Mouse (Mus musculus) intestine, embryonic 14.5 days (tissue): Measurements from ENCODE around the gene Tkt. TPM values are rescaled to one million over a fixed set of nuclear protein-coding genes. Genes with fewer than 3 reads are reported as not detected.

ENCODE experiments used
- ATAC-seq: fragments of 200-750 bp; cut with Nextera tagmentation; replicated peaks from 2 replicates; pipeline ENCODE4 v1.8.0; 2017; ENCODE audit warnings: low read depth, moderate number of reproducible peaks, moderate TSS enrichment, moderate library complexity; ENCODE audit not compliant: low FRiP score, low TSS enrichment
- DNase-seq: peaks from one replicate; pipeline ENCODE4 v3.0.0-alpha.2; 2018; ENCODE audit warnings: low spot score
- H3K27ac ChIP-seq: fragments of 300-500 bp; sonication (generic); 2 replicates; pipeline ENCODE4 v1.5.1; 2014; ENCODE audit warnings: low read depth, mild to moderate bottlenecking, control low read depth
- H3K27me3 ChIP-seq: fragments of 300-500 bp; sonication (generic); replicated peaks from 2 replicates; pipeline ENCODE4 v1.6.1; 2014; ENCODE audit warnings: low read length, control low read depth; ENCODE audit not compliant: control insufficient read depth, insufficient read depth
- H3K36me3 ChIP-seq: fragments of 300-500 bp; sonication (generic); 2 replicates; pipeline ENCODE4 v1.6.1; 2014; ENCODE audit warnings: low read length, control low read depth; ENCODE audit not compliant: control insufficient read depth, insufficient read depth
- H3K4me1 ChIP-seq: fragments of 300-500 bp; sonication (generic); replicated peaks from 2 replicates; pipeline ENCODE4 v1.6.1; 2014; ENCODE audit warnings: low read length, control low read depth, mixed read lengths; ENCODE audit not compliant: control insufficient read depth, insufficient read depth
- H3K4me2 ChIP-seq: fragments of 300-500 bp; sonication (generic); 2 replicates; pipeline ENCODE4 v1.6.1; 2014; ENCODE audit warnings: low read length
- H3K4me3 ChIP-seq: fragments of 300-500 bp; sonication (generic); 2 replicates; pipeline ENCODE4 v1.5.1; 2014; ENCODE audit warnings: low read depth, low read length, control low read depth, mixed read lengths
- H3K9ac ChIP-seq: fragments of 300-500 bp; sonication (generic); 2 replicates; pipeline ENCODE4 v1.6.1; 2014; ENCODE audit warnings: mild to moderate bottlenecking, low read length
- H3K9me3 ChIP-seq: fragments of 300-500 bp; sonication (generic); 2 replicates; pipeline ENCODE4 v1.6.1; 2016; ENCODE audit warnings: low read length, control low read depth; ENCODE audit not compliant: control insufficient read depth
- WGBS: fragments of 180-500 bp; shearing (Covaris S2); extraction: QIAGEN DNeasy Blood & Tissue Kit; methylation state at CpG from one replicate; pipeline ENCODE4 v1.1.7; 2014; 5-methylcytosine and 5-hydroxymethylcytosine counted together
- polyA plus RNA-seq: library from polyadenylated mRNA; unstranded; fragments of >200 nt; fragmentation: Nextera tagmentation; extraction: Ambion mirVana; gene quantifications from 2 replicates; pipeline ENCODE4 v1.2.1, GENCODE M21; 2014

Tkt gene
- polyA plus RNA-seq, 1 experiment from 2014 or later, result 134 TPM

- Histone ChIP-seq H3K4me2 (no peak overlapping the region), H3K4me1 (peaks cover 21% of the 10 kb centered on the region), H3K27me3 (no peaks in the 10 kb centered on the region), H3K9me3 (no peaks in the 10 kb centered on the region), H3K36me3 (no peaks in the 10 kb centered on the region), H3K27ac (no peak overlapping the region), H3K4me3 (no peak overlapping the region), H3K9ac (no peak overlapping the region)
- WGBS, result 69% methylated on average over 2 of the region's 2 CpGs
- ATAC-seq (no peak), DNase-seq (no peak)
Measured at GRCm38 (mm10) chr14:30584077-30584476, 35.9 kb downstream of the Tkt start.

- no peak for DNase-seq
Measured at GRCm38 (mm10) chr14:30584497-30585251, 36.5 kb downstream of the Tkt start.

GRCm38 (mm10) chr14:30585323-30585722 is 37.2 kb downstream of the Tkt start:
- no peak for DNase-seq

More at GRCm38 (mm10) chr14:30584497-30585251, 36.5 kb downstream of the Tkt start:
- no peak overlapping the region for H3K4me3 ChIP-seq
- no peak overlapping the region for H3K27ac ChIP-seq
- peaks cover 21% of the 10 kb centered on the region for H3K4me1 ChIP-seq
- H3K27me3 ChIP-seq, result no peaks in the 10 kb centered on the region
- 29% methylated on average over 19 of the region's 19 CpGs for WGBS
- no peaks in the 10 kb centered on the region for H3K36me3 ChIP-seq
- ATAC-seq, result no peak
- H3K9ac ChIP-seq, result no peak overlapping the region; the same call in 1 of the 2 replicates
- H3K9me3 ChIP-seq, result no peaks in the 10 kb centered on the region
- H3K4me2 ChIP-seq, result peak overlapping the region; percentile 18; the same call in 1 of the 2 replicates

GRCm38 (mm10) chr14:30586780-30587461 is 38.8 kb downstream of the Tkt start:
- no peak for ATAC-seq
- 31% methylated on average over 7 of the region's 7 CpGs for WGBS
- H3K4me1 ChIP-seq, result peaks cover 18% of the 10 kb centered on the region
- H3K36me3 ChIP-seq, result no peaks in the 10 kb centered on the region
- DNase-seq, result no peak
- no peaks in the 10 kb centered on the region for H3K27me3 ChIP-seq
- H3K9me3 ChIP-seq, result no peaks in the 10 kb centered on the region
- H3K27ac ChIP-seq, result no peak overlapping the region
- no peak overlapping the region for H3K9ac ChIP-seq
- H3K4me3 ChIP-seq, result no peak overlapping the region
- no peak overlapping the region for H3K4me2 ChIP-seq

More at GRCm38 (mm10) chr14:30585323-30585722, 37.2 kb downstream of the Tkt start:
- Histone ChIP-seq H3K27me3 (no peaks in the 10 kb centered on the region), H3K4me1 (peaks cover 18% of the 10 kb centered on the region), H3K9ac (no peak overlapping the region), H3K4me3 (no peak overlapping the region), H3K4me2 (no peak overlapping the region), H3K27ac (no peak overlapping the region), H3K9me3 (no peaks in the 10 kb centered on the region), H3K36me3 (no peaks in the 10 kb centered on the region)
- no peak for ATAC-seq
- 77% methylated on average over 5 of the region's 5 CpGs for WGBS

GRCm38 (mm10) chr14:30590041-30590645 is 42.0 kb downstream of the Tkt start:
- H3K4me1 ChIP-seq, result peaks cover 19% of the 10 kb centered on the region
- DNase-seq (no peak), ATAC-seq (no peak)
- H3K4me3 ChIP-seq, result no peak overlapping the region
- 0 out of 2 replicates have a peak, but pooled peaks cover 5% of the 10 kb centered on the region for H3K36me3 ChIP-seq
- H3K27ac ChIP-seq, result no peak overlapping the region
- 77% methylated on average over 11 of the region's 11 CpGs for WGBS
- no peak overlapping the region for H3K4me2 ChIP-seq
- no peaks in the 10 kb centered on the region for H3K9me3 ChIP-seq
- no peak overlapping the region for H3K9ac ChIP-seq
- no peaks in the 10 kb centered on the region for H3K27me3 ChIP-seq

- no peak for ATAC-seq
- Histone ChIP-seq H3K9me3 (no peaks in the 10 kb centered on the region), H3K4me1 (peaks cover 17% of the 10 kb centered on the region), H3K36me3 (peaks cover 10% of the 10 kb centered on the region; the same call in 1 of the 2 replicates), H3K27me3 (no peaks in the 10 kb centered on the region), H3K4me2 (no peak overlapping the region), H3K9ac (no peak overlapping the region), H3K27ac (no peak overlapping the region), H3K4me3 (no peak overlapping the region)
- WGBS, result 74% methylated on average over 7 of the region's 7 CpGs
- DNase-seq, result no peak
Measured at GRCm38 (mm10) chr14:30590918-30591317, 42.8 kb downstream of the Tkt start.

GRCm38 (mm10) chr14:30591417-30591816 is 43.3 kb downstream of the Tkt start:
- no peak overlapping the region for H3K4me3 ChIP-seq
- no peaks in the 10 kb centered on the region for H3K27me3 ChIP-seq
- ATAC-seq (0 out of 2 replicates have a peak, but pooled peaks have one; percentile 21), DNase-seq (peak; percentile 86)
- WGBS, result 8% methylated on average over 6 of the region's 6 CpGs
- peaks cover 12% of the 10 kb centered on the region; the same call in 1 of the 2 replicates for H3K36me3 ChIP-seq
- no peaks in the 10 kb centered on the region for H3K9me3 ChIP-seq
- no peak overlapping the region for H3K27ac ChIP-seq
- H3K4me1 ChIP-seq, result peaks cover 17% of the 10 kb centered on the region
- H3K4me2 ChIP-seq, result no peak overlapping the region; the same call in 1 of the 2 replicates
- no peak overlapping the region for H3K9ac ChIP-seq

- Histone ChIP-seq H3K4me3 (no peak overlapping the region), H3K4me2 (no peak overlapping the region; the same call in 1 of the 2 replicates), H3K27me3 (no peaks in the 10 kb centered on the region), H3K9me3 (no peaks in the 10 kb centered on the region), H3K36me3 (peaks cover 24% of the 10 kb centered on the region), H3K9ac (no peak overlapping the region), H3K4me1 (peaks cover 14% of the 10 kb centered on the region), H3K27ac (peak overlapping the region; percentile 55; the same call in 1 of the 2 replicates)
- ATAC-seq (0 out of 2 replicates have a peak, but pooled peaks have one; percentile 18), DNase-seq (no peak)
- WGBS, result 39% methylated on average over 11 of the region's 11 CpGs
Measured at GRCm38 (mm10) chr14:30593279-30594091, 45.3 kb downstream of the Tkt start.
